33 mouse cellular contexts compared by ENCODE assay signal in genomic region chr13:82246231-82246630, GRCm38 (mm10).
"Had no signal": no experiment of that assay in that cellular context is flagged by ENCODE, and none has a peak within 500 bp of the region (broad histone marks: within the 10 kb centered on the region; RNA-seq: fewer than 3 reads in every experiment).

No protein-coding gene starts in this region.

- H3K9me3 ChIP-seq: heart, embryonic 10.5 days; heart, embryonic 12.5 days; heart, embryonic 13.5 days; heart, embryonic 15.5 days; hindbrain, embryonic 10.5 days; hindbrain, embryonic 12.5 days; hindbrain, embryonic 13.5 days; hindbrain, embryonic 15.5 days; intestine, embryonic 15.5 days had no signal

- H3K4me2 ChIP-seq: heart, embryonic 11.5 days; heart, embryonic 12.5 days; heart, embryonic 13.5 days; heart, embryonic 15.5 days; hindbrain, embryonic 12.5 days; hindbrain, embryonic 13.5 days; hindbrain, embryonic 14.5 days; hindbrain, embryonic 15.5 days; intestine, embryonic 15.5 days had no signal

- ATAC-seq: hindbrain, embryonic 16.5 days; hindbrain, postnatal 0 days; inflammation-experienced regulatory T-cells, adult 6 months; intestine, embryonic 15.5 days; intestine, embryonic 16.5 days; intestine, postnatal 0 days had no signal

- H3K9ac ChIP-seq: heart, embryonic 12.5 days; heart, embryonic 13.5 days; heart, embryonic 15.5 days; hindbrain, embryonic 12.5 days; hindbrain, embryonic 13.5 days; hindbrain, embryonic 14.5 days; hindbrain, embryonic 15.5 days; intestine, embryonic 15.5 days had no signal

- H3K27me3 ChIP-seq: heart, embryonic 12.5 days; heart, embryonic 13.5 days; heart, embryonic 15.5 days; hindbrain, embryonic 12.5 days; hindbrain, embryonic 13.5 days; hindbrain, embryonic 15.5 days; intestine, embryonic 15.5 days had no signal

- DNase-seq: heart, adult 18-20 months; heart, adult 2 months; heart, postnatal 10 days; heart, postnatal 14 days; heart, postnatal 36 days; heart, postnatal 4 days; kidney, adult 18-20 months; kidney, adult 2 months; kidney, adult 9 months; kidney, postnatal 10 days; kidney, postnatal 25 days; kidney, postnatal 36 days; kidney, postnatal 4 days; layer of hippocampus, adult 9-11 months; layer of hippocampus, postnatal 36 days had no signal

- H3K27ac ChIP-seq: heart, adult 2 months; heart, embryonic 10.5 days; heart, embryonic 13.5 days; heart, embryonic 15.5 days; hindbrain, embryonic 10.5 days; hindbrain, embryonic 12.5 days; hindbrain, embryonic 13.5 days; hindbrain, embryonic 14.5 days; hindbrain, embryonic 15.5 days; hindbrain, postnatal 0 days; intestine, embryonic 15.5 days; layer of hippocampus, adult 2 months; left cerebral cortex, adult 2 months had no signal

- H3K36me3 ChIP-seq: heart, embryonic 10.5 days; heart, embryonic 12.5 days; heart, embryonic 13.5 days; heart, embryonic 15.5 days; hindbrain, embryonic 10.5 days; hindbrain, embryonic 12.5 days; hindbrain, embryonic 13.5 days; hindbrain, embryonic 15.5 days; intestine, embryonic 15.5 days had no signal

- H3K4me1 ChIP-seq: heart, embryonic 10.5 days; heart, embryonic 12.5 days; heart, embryonic 13.5 days; heart, embryonic 15.5 days; hindbrain, embryonic 10.5 days; hindbrain, embryonic 12.5 days; hindbrain, embryonic 13.5 days; hindbrain, embryonic 15.5 days; intestine, embryonic 15.5 days had no signal

- H3K4me3 ChIP-seq: heart, adult 2 months; heart, embryonic 10.5 days; heart, embryonic 12.5 days; heart, embryonic 13.5 days; heart, embryonic 15.5 days; hindbrain, embryonic 10.5 days; hindbrain, embryonic 12.5 days; hindbrain, embryonic 13.5 days; hindbrain, embryonic 15.5 days; intestine, embryonic 15.5 days; layer of hippocampus, adult 2 months; left cerebral cortex, adult 2 months had no signal
